Mouse (Mus musculus) left cerebral cortex, adult 9 months (tissue): ENCODE results near the gene Mrps16.
A peak's percentile ranks its signal among the peaks of the same experiment; 100 is the strongest.

ENCODE experiments used
- DNase-seq, 2 experiments: peaks; one replicate each; pipeline ENCODE4 v3.0.0; 2022; ENCODE audit warnings: low spot score in 2 of 2

The Mrps16 gene

GRCm38 (mm10) chr14:20368271-20368670 lies 25.2 kb downstream of the Mrps16 start:
- no peak for DNase-seq

DNA sequence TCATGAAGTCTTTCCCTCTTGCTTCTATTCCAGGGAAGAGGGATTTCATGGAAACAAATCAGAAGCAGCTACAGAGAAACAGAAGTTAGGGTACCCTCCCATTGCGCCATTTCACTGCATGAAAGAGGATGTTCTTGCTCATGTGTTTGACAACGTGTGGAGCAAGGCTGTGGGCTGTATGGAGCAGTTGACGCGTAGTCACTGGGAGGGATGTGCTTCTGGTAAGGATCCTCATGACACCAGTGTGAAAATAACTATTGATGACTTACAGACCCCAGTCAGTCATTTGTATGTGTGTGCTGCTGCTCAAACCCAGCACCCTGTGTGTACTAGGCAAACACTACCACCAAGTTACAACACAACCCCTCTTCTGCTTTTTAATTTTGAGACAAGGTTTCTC lies 30.2 kb downstream of the Mrps16 start:
- no peak for DNase-seq

DNA sequence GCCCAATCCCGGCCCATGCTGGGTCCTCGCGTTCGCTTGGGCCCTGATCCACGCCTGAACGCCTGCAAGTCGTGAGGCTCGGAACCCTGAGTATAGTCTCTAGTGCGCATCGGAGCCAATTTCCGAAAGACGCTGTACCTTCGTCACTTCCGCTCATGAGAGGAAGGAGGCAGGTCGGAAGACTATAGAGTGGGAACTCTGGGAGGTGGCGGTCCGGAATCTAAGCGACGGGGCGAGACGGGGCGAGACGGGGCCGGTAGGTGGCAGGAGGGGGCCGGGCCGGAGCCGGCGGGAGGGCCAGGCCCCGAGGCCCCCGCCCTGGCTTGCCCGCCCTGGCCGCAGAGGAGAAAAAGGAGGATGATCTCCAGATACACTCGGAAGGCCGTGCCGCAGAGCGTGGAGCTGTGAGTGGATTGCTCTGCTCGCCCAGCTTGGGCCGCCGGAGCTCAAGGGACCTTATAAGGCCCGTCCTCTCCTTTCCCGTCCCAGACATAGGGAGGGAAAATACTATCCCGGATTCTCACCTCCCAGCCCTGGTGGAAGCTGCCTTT lies 45.4 kb downstream of the Mrps16 start, which contains the start of the genes Ecd and Fam149b:
Ecd (minus strand) TSS at position 131 of the 551 bp plus-strand sequence.
Fam149b (plus strand) TSS at position 172 of the 551 bp plus-strand sequence.
- DNase-seq: peak; percentile 75 to 95

DNA sequence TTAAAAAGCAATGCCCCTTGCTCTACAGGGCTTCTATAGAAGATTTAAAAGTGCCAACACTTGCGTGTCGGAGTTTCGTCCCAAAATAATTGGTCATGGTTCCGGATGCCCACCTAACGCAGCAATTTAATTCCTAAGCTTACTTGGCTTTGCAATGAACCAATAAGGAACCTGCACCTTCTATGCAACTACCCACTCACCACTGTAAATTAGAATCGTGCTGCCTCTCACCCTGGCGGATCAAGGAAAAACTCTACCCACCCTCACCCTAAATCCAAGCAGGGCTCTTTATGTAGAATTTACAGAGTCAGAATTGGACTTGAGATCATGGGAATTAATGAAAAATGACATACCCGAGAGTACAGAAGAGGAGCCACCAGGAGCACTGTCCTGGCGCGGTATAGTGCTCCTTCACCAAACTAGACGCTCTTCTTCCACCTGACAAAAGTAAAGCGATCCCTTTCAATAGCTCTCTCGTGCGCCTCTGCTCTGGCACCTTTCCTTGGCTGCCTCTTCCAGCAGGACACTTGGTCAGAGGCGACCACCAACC lies 45.9 kb downstream of the Mrps16 start:
- no peak for DNase-seq

DNA sequence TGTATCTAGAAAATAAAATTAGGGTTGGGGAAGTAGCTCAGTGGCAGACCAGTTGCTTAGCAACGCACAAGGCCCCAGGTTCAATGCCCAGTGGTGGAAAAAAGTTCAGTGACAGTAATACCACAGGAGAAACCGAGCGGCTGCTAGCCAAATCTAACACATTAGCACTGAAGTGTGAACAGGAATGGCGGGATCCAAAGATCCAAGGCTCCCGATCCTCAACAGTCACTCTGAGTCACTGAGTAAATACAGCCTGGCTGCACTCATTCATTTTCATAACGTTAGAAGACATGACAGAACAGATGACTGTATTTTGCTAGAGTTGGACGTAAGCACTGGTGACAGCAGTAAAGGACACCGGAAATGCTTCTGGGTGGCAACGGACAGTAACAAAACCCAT lies 47.5 kb downstream of the Mrps16 start:
- DNase-seq: no peak

DNA sequence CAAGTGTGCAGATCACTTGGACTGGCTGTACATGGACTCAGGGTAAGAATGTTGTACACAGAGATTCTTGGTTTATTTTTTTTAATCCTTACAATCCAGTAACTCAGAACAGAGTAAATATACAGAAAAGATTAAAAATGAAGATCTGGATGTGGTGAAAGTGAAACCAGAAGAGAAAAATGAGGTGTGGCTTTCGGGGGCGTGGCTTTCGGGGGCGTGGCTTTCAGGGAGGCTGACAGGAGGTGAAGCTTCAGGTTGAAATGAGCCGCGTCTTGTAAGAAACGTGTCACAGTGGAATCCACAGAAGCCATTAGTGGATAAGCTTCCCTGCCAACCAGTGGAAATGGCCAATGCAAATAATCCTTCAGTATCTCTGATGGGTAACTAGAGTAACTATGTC lies 52.6 kb downstream of the Mrps16 start:
- DNase-seq: no peak

DNA sequence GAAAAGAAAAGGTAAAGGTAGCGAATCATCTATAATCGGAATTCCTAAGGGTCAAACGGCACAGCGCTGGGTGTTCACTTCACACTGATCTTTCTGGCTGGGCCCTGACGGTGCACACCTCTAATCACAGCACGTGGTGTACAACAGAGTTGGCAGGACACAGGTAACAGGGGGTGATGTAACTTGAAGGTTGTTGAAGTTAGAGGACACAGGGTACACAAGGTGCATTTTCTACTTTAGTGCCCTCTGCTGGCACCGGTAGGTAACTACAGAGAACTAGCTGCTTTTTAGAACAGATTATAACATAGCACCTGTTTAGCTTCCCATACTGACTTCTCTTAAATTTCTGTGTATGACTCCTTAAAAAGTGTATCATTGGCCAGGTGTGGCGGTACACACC lies 53.3 kb downstream of the Mrps16 start:
- no peak for DNase-seq

GRCm38 (mm10) chr14:20339415-20339814 lies 54.0 kb downstream of the Mrps16 start:
- no peak for DNase-seq
